Mouse (Mus musculus): ENCODE results near the gene Sidt1. TPM values are rescaled to one million over a fixed set of nuclear protein-coding genes. Genes with fewer than 3 reads are reported as not detected.

The Sidt1 gene
- polyA plus RNA-seq, 1 experiment from 2014 or later: 0.05 TPM

DNA sequence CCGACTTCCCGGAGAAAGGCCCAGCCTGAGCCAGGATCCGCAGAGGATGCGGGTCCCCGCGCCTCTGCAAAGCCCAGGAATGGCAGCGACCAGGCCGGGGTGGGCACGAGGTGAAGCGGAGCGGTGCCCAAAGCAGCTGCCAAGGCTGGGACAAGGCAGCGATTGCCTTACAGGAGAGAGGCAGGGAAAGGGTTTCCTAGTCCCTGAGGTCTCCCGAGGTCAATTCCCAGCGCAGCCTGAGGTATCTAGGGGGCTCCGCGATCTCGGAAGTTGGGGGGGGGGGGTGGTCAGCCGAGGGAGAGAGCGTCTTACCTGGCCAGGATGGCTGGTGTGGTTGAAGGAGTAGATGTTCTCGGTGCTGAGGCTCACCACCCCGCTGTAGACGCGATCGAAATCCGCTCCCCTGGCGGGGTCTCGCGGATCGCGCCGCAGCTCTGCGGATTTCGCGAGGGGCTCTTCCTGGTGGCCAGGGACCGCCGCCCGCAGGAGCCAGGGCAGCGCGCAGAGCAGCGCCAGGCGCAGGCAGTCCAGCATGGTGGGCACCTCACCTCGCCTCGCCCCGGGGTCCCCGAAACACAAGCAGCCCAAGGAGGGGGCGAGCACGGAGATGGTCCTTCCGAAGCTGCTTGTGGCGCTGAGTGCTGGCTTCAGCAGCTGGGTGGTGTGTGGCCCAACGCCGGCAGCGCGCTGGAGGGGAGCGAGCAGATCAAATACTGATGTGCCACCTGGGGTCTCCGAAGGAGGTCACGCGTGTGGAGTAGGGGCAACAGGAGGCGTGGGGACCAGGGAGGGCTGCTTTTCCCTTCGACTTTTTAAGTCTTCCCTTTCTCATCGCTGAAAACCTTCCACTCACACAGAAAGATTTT lies 768 bp downstream of the Sidt1 start:
- Histone ChIP-seq H3K27ac (replicated peaks) (peak overlapping the region; percentile 57), H3K9me3 (replicated peaks) (peaks cover 4% of the 10 kb centered on the region; the same call in 1 of the 2 replicates), H3K4me3 (peak overlapping the region; percentile 64), H3K4me1 (peaks cover 22% of the 10 kb centered on the region), H3K27me3 (ENCODE audit: low read depth, poor library complexity, severe bottlenecking) (peaks cover 51% of the 10 kb centered on the region), H3K36me3 (no peaks in the 10 kb centered on the region)
- peak; percentile 53 for DNase-seq (ENCODE audit: low spot score)
- WGBS: under 1% methylated on average over 60 of the region's 60 CpGs

DNA sequence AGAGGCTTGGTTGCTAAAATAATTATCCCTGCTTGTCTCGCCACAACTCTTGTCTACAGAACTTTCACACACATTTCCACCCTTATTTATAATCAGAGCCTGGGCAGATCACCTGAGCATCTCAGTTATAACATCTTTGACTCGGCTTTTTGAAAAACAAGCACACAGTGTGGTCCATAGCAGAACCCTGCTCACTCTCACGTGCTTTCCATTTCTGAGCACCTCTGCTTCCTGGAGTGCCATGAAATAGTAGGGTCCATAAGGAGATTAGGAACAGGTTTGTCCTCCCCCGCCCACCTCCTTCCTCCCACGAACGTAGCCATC lies 1.4 kb downstream of the Sidt1 start:
- H3K27me3 ChIP-seq (ENCODE audit: low read depth, poor library complexity, severe bottlenecking): peaks cover 51% of the 10 kb centered on the region
- WGBS: 10% methylated on average over 6 of the region's 6 CpGs
- H3K36me3 ChIP-seq: no peaks in the 10 kb centered on the region
- H3K9me3 ChIP-seq (replicated peaks): peaks cover 4% of the 10 kb centered on the region; the same call in 1 of the 2 replicates
- H3K27ac ChIP-seq (replicated peaks): no peak overlapping the region; the same call in 1 of the 2 replicates
- DNase-seq (ENCODE audit: low spot score): no peak
- H3K4me3 ChIP-seq: peak overlapping the region; percentile 64
- peaks cover 22% of the 10 kb centered on the region for H3K4me1 ChIP-seq

DNA sequence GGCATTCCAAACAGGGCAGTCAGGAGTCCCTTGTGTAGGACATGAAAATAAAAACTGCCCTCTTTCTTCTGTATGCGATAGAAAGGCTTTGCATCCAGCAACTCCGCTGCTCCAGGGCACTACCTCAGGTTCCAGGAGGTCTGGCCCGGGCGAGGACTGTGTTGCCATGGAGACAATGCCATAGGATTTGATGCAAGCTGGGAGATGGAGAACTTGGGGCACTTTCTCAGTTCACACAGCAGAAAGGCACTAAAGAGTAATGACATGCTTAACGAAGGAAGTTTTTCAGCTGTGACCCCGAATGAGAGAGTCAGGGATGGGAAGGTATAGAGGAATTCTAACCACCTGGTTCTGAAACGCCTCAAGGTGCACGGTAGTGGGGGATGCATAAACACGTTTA lies 1.8 kb downstream of the Sidt1 start:
- H3K4me3 ChIP-seq: no peak overlapping the region
- no peaks in the 10 kb centered on the region for H3K36me3 ChIP-seq
- peaks cover 51% of the 10 kb centered on the region for H3K27me3 ChIP-seq (ENCODE audit: low read depth, poor library complexity, severe bottlenecking)
- 17% methylated on average over 9 of the region's 9 CpGs for WGBS
- H3K27ac ChIP-seq (replicated peaks): no peak overlapping the region
- DNase-seq (ENCODE audit: low spot score): peak; percentile 21
- peaks cover 4% of the 10 kb centered on the region; the same call in 1 of the 2 replicates for H3K9me3 ChIP-seq (replicated peaks)
- H3K4me1 ChIP-seq: peaks cover 22% of the 10 kb centered on the region

DNA sequence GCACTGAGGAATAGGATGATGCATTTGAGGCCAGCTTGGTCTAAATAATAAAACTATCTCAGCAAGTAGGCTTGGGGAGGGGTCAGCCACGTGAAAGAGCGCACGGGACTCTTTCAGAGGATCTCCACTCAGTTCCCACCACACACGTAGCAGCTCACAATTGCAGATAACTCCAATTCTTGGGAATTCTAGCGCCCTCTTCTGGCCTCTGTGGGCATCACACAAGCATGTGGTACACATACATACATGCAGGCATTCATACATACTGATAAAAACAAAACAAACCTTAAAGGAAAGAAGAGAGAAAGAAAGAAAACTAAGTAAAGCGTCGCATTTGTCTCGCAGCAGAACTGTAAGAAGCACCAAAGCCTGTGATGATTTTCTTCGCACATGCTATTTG lies 2.3 kb downstream of the Sidt1 start:
- no peak for DNase-seq (ENCODE audit: low spot score)
- Histone ChIP-seq H3K27me3 (ENCODE audit: low read depth, poor library complexity, severe bottlenecking) (peaks cover 51% of the 10 kb centered on the region), H3K9me3 (replicated peaks) (peaks cover 4% of the 10 kb centered on the region; the same call in 1 of the 2 replicates), H3K4me1 (peaks cover 22% of the 10 kb centered on the region), H3K36me3 (no peaks in the 10 kb centered on the region), H3K27ac (replicated peaks) (no peak overlapping the region), H3K4me3 (no peak overlapping the region)
- 78% methylated on average over 9 of the region's 9 CpGs for WGBS

DNA sequence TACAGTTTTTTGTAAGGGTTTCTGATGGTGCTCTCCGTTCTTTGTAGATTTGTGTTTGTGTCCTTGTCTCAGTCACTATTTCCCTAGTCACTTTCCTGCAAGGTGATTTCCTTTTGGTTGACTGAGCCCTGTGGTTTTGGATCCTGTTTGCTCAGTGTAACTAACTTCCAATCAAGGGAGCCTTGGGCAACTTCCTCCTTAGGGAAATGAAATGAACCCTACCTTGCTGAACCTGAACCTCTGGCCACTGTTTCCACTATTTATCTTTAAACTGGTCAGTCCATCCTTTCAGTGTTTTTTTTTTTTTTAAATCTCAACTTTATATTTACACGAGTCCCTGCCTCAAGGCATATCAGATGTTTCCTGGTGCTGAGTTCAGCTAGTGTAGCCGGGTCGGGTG lies 4.4 kb downstream of the Sidt1 start:
- Histone ChIP-seq H3K4me1 (peaks cover 22% of the 10 kb centered on the region), H3K36me3 (no peaks in the 10 kb centered on the region), H3K9me3 (replicated peaks) (peaks cover 4% of the 10 kb centered on the region; the same call in 1 of the 2 replicates), H3K4me3 (no peak overlapping the region), H3K27ac (replicated peaks) (no peak overlapping the region), H3K27me3 (ENCODE audit: low read depth, poor library complexity, severe bottlenecking) (peaks cover 33% of the 10 kb centered on the region)
- whole genome bisulfite sequencing: 76% methylated on average over 4 of the region's 4 CpGs
- no peak for DNase-seq (ENCODE audit: low spot score)

DNA sequence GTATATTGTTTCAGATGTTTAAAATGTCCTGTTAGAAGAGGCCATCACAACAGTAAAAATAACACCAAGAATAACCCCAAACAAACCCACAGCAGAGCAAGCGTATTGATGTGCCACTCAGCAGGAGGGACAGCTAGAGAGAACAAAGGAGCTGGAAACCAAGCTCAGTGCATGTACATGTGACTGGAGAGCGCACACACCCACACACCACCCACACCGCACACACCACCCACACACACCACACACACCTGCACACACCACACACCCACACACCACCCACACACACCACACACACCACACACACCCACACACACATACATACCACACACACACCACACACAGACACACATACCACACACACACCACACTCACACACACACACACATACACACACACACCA lies 12.8 kb downstream of the Sidt1 start:
- Histone ChIP-seq H3K4me1 (peaks cover 6% of the 10 kb centered on the region; the same call in 1 of the 2 replicates), H3K4me3 (no peak overlapping the region), H3K27ac (replicated peaks) (no peak overlapping the region), H3K9me3 (replicated peaks) (no peaks in the 10 kb centered on the region), H3K36me3 (no peaks in the 10 kb centered on the region), H3K27me3 (ENCODE audit: low read depth, poor library complexity, severe bottlenecking) (no peaks in the 10 kb centered on the region)
- no peak for DNase-seq (ENCODE audit: low spot score)
- WGBS: 63% methylated on average over 3 of the region's 3 CpGs

DNA sequence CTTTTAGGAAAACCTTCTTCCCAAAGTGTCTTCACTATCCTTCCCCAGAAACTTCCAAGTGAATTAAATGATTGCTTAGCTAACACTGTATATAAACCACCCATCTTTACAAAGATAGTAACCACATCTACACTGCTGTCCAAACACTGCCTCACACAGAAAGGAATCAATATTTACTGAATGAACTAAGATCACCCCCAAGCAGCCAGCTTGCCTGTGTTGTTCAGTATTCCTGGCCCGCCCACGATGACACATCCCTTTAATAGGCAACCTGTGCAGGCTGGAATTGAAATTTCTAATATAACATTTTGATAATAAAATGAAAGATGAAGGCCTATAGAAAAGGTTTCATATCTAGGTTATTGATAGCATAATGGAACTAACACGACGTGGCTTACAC lies 16.6 kb downstream of the Sidt1 start:
- no peaks in the 10 kb centered on the region for H3K27me3 ChIP-seq (ENCODE audit: low read depth, poor library complexity, severe bottlenecking)
- DNase-seq (ENCODE audit: low spot score): no peak
- H3K9me3 ChIP-seq (replicated peaks): no peaks in the 10 kb centered on the region
- WGBS: 93% methylated on average over 4 of the region's 4 CpGs
- H3K27ac ChIP-seq (replicated peaks): no peak overlapping the region
- no peak overlapping the region for H3K4me3 ChIP-seq
- H3K4me1 ChIP-seq: peaks cover 6% of the 10 kb centered on the region; the same call in 1 of the 2 replicates
- no peaks in the 10 kb centered on the region for H3K36me3 ChIP-seq

DNA sequence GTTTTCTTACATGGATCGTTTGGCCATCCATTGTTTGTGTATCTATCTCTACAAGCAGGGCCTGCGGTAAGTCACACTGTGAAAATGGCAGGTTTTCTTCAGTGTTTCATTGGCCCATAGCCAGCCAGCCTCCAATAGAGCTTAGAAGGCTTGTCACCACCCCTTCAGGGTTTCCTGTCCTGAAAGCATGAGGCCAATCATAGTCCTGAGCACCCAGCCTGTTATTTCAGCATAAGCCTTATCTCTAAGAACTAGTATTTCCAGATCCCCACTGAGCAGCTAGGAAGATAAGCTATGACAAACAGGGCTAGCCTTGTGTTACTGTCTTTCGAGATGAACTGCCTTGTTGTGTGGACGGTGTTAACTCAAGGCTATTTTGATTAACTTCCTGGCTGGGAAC lies 19.6 kb downstream of the Sidt1 start:
- 89% methylated on average over 4 of the region's 4 CpGs for WGBS
- Histone ChIP-seq H3K4me3 (no peak overlapping the region), H3K9me3 (replicated peaks) (no peaks in the 10 kb centered on the region), H3K4me1 (no peaks in the 10 kb centered on the region), H3K36me3 (no peaks in the 10 kb centered on the region), H3K27ac (replicated peaks) (no peak overlapping the region), H3K27me3 (ENCODE audit: low read depth, poor library complexity, severe bottlenecking) (no peaks in the 10 kb centered on the region)
- DNase-seq (ENCODE audit: low spot score): no peak

DNA sequence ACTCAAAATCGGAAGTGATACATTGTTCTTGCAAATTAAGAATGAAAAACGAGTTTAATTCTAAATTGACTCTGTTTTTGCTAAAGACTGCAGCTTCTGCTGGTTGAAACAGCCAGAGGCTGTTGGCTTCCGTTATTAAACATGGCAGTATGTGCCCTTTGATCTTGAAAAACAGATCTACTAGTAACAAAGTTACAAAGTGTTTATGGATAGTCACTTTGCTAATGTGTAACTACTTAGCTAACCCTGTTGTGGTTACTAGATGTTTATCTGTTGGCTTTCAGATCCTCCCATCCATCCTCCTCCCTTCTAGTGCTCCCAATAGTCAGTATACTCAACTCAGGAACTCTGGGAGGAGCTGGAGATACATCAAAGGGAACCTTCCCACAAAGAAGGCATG lies 27.4 kb downstream of the Sidt1 start:
- Histone ChIP-seq H3K9me3 (replicated peaks) (no peaks in the 10 kb centered on the region), H3K36me3 (no peaks in the 10 kb centered on the region), H3K27me3 (ENCODE audit: low read depth, poor library complexity, severe bottlenecking) (no peaks in the 10 kb centered on the region), H3K4me1 (no peaks in the 10 kb centered on the region), H3K27ac (replicated peaks) (no peak overlapping the region), H3K4me3 (no peak overlapping the region)
- DNase-seq (ENCODE audit: low spot score): no peak
- 69% methylated on average over 3 of the region's 3 CpGs for WGBS

DNA sequence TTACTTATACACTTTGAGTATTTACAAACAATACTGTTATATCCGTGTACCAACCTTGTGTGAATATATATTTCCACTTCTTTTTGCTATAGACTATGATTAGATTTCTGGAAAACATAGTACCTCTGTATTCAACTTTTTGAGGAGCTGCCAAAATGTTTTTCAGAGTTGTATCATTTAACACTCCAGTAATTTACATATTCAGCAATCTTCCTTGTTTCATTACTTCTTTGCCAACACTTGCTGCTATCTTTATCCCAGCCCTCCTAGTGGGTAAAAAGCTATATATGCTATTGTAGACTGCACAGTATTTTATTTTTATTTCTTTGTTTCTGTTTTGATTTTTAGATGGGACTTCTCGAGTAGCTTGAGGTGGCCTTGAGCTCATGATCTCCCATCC lies 29.2 kb downstream of the Sidt1 start:
- DNase-seq (ENCODE audit: low spot score): no peak
- H3K27me3 ChIP-seq (ENCODE audit: low read depth, poor library complexity, severe bottlenecking): no peaks in the 10 kb centered on the region
- H3K4me3 ChIP-seq: no peak overlapping the region
- no peaks in the 10 kb centered on the region for H3K36me3 ChIP-seq
- H3K27ac ChIP-seq (replicated peaks): no peak overlapping the region
- peaks cover 7% of the 10 kb centered on the region; the same call in 1 of the 2 replicates for H3K9me3 ChIP-seq (replicated peaks)
- no peaks in the 10 kb centered on the region for H3K4me1 ChIP-seq
- WGBS: 80% methylated on average over 2 of the region's 2 CpGs

DNA sequence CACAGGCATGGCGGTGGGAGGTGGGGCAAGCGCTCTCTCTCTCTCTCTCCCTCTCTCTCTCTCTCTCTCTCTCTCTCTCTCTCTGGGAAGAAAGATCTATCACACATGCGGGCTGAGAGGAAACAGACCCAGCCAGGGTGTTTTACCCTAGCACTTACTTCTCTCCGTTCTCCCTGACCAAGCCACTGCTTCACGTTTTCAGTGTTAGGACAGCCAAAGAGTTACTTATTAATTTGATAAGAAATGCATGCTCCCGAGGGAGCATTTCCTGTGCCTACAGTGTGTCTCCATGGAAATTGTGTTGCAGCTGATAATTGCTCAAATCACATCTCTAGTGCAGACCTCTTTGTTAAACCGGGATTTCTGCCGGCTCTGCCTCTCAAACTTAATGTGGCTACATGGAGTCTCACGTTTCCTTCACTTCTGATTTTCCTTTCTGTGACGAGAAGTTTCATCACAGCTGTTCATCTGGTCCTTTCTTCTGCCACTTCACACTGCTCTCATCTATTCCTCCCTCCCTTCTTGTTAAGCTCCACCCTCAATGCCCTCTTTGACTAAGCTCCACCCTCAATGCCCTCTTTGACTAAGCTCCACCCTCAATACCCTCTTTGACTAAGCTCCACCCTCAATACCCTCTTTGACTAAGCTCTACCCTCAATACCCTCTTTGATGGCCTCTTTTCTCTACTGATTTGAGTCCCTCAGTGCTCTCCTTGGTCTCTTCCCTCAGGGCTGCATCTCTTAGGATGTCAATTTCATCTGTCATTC lies 30.7 kb downstream of the Sidt1 start:
- 66% methylated on average over 10 of the region's 10 CpGs for WGBS
- Histone ChIP-seq H3K27me3 (ENCODE audit: low read depth, poor library complexity, severe bottlenecking) (no peaks in the 10 kb centered on the region), H3K4me1 (no peaks in the 10 kb centered on the region), H3K27ac (replicated peaks) (no peak overlapping the region), H3K36me3 (no peaks in the 10 kb centered on the region), H3K4me3 (no peak overlapping the region), H3K9me3 (replicated peaks) (peaks cover 7% of the 10 kb centered on the region; the same call in 1 of the 2 replicates)
- DNase-seq (ENCODE audit: low spot score): no peak

DNA sequence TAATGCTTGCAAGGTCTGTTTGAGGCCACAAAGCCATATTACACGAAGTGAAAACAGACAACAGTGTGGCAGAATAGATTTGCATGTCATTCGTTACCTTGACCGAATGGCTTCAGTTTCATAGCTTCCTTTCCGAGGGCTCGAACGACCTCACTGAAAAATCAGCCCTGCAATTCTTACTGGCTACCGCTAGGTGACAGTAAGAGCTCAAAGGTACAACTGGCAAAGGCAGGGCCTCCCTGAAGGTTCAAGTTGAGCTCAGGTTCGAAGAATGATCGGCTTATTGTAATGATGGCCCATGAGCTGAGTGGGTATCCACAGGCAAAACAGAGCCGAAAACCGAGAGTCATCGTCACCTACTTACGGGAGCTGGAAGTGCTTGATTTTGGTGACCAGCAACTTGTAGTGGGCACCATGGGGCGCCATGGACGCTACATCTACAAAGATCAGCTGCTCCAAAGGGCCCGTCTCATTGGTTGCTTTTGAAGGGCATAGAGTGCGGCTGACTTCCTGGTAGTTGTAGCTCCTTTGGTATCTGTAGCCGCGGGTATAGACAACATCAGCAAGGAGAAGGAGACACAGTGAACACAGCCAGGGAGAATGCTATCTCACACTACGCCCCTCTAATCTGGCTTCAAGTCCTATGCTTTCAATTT lies 33.4 kb downstream of the Sidt1 start:
- WGBS: 81% methylated on average over 20 of the region's 20 CpGs
- no peak for DNase-seq (ENCODE audit: low spot score)

More for the DNA sequence above, 33.4 kb downstream of the Sidt1 start:
- no peak overlapping the region for H3K4me3 ChIP-seq
- no peak overlapping the region for H3K27ac ChIP-seq (replicated peaks)
- H3K27me3 ChIP-seq (ENCODE audit: low read depth, poor library complexity, severe bottlenecking): no peaks in the 10 kb centered on the region
- no peaks in the 10 kb centered on the region for H3K36me3 ChIP-seq
- H3K4me1 ChIP-seq: no peaks in the 10 kb centered on the region
- H3K9me3 ChIP-seq (replicated peaks): peaks cover 7% of the 10 kb centered on the region; the same call in 1 of the 2 replicates

All from midbrain, embryonic 10.5 days (tissue).